Mouse (Mus musculus) lung, postnatal 36 days (tissue): ENCODE measurements around the gene Gm17175.
"Not testable (repeated sequence)": the region's sequence is repeated elsewhere in the genome, so short reads cannot be mapped to it uniquely, and the experiment has no call there.

Experiments
- DNase-seq: peaks from one replicate; pipeline ENCODE4 v3.0.0; 2022; ENCODE audit warnings: mixed read lengths

Gm17175 gene

DNA sequence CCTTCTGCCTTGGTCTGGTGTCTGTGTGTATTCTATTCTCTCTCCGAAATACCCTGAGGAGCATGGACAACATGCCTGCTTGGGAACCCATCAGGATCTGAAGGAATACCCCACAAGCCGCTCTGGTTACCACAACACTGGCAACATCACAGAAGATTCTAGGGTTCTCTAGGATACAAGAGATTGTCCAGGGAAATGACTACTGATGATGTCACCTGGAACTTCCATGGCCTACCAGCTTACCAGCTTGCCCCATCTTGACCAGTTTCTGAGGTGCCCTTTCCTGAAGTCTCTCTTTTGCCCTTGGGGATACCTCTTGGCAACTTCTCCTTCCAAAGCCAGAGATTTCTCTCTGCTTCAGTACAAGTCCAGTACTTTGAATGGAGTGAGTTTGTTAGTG lies at the start of gene Gm17175:
Gene Gm17175 (minus strand): TSS at position 101 of the 400 bp plus-strand sequence.
- not testable (repeated sequence) for DNase-seq

DNA sequence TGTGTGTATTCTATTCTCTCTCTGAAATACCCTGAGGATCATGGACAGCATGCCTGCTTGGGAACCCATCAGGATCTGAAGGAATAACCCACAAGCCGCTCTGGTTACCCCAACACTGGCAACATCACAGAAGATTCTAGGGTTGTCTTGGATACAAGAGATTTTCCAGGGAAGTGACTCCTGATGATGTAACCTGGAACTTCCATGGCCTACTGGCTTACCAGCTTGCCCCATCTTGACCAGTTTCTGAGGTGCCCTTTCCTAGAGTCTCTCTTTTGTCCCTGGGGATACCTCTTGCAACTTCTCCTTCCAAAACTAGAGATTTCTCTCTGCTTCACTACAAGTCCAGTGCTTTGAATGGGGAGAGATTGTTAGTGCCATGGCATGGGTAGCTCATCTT lies 37.3 kb upstream of the Gm17175 start, which contains the start of gene Gm17078:
Gene Gm17078 (minus strand): TSS at position 101 of the 400 bp plus-strand sequence.
- DNase-seq: no peak

DNA sequence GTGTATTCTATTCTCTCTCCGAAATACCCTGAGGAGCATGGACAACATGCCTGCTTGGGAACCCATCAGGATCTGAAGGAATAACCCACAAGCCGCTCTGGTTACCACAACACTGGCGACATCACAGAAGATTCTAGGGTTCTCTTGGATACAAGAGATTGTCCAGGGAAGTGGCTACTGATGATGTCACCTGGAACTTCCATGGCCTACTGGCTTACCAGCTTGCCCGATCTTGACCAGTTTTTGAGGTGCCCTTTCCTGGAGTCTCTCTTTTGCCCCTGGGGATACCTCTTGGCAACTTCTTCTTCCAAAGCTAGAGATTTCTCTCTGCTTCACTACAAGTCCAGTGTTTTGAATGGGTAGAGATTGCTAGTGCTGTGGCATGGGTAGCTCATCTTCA lies 18.2 kb upstream of the Gm17175 start, which contains the start of gene Gm17174:
Gene Gm17174 (minus strand): TSS at position 101 of the 400 bp plus-strand sequence.
- not testable (repeated sequence) for DNase-seq

DNA sequence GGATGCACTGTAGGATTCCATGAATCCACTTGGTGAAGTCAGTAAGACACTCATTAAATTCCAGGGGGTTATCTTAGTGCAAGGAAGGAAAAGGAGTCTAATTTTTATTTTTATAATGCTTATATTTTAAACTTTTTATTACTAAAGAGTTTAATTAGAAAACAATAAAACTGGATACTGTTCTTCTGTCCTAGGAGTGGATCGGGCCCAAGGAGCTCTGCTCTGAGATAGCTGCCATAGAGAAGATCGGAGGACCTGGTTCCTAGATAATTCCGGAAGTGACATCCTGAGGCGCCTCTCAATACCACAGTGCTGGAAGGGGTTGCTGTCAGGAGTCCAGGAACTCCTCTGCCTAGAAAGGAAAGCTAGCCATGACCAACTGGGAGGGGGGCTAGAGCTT lies 21.4 kb downstream of the Gm17175 start, which contains the start of gene Gm5622:
Gene Gm5622 (plus strand): TSS at position 301 of the 400 bp plus-strand sequence.
- no peak for DNase-seq
